Mouse (Mus musculus): Measurements from ENCODE around the gene Spib.

Gene Spib

GRCm38 (mm10) chr7:44548497-44549087 lies 16.7 kb upstream of the Spib start, which contains the start of gene Pold1:
Pold1 (minus strand) TSS chr7:44548849.
- peak; percentile 100 for DNase-seq (ENCODE audit: low spot score)

- DNase-seq (ENCODE audit: low spot score), result peak; percentile 14
Measured at GRCm38 (mm10) chr7:44547725-44548124, 15.9 kb upstream of the Spib start.

GRCm38 (mm10) chr7:44547041-44547440 lies 15.2 kb upstream of the Spib start:
- DNase-seq (ENCODE audit: low spot score), result no peak

GRCm38 (mm10) chr7:44546274-44546673 lies 14.4 kb upstream of the Spib start:
- no peak for DNase-seq (ENCODE audit: low spot score)

GRCm38 (mm10) chr7:44543071-44543470 lies 11.2 kb upstream of the Spib start:
- DNase-seq (ENCODE audit: low spot score), result no peak

GRCm38 (mm10) chr7:44542555-44542954 lies 10.7 kb upstream of the Spib start:
- no peak for DNase-seq (ENCODE audit: low spot score)

GRCm38 (mm10) chr7:44538756-44539624 lies 7.1 kb upstream of the Spib start:
- no peak for DNase-seq (ENCODE audit: low spot score)

- no peak for DNase-seq (ENCODE audit: low spot score)
Measured at GRCm38 (mm10) chr7:44537496-44537895, 5.6 kb upstream of the Spib start.

- DNase-seq (ENCODE audit: low spot score), result no peak
Measured at GRCm38 (mm10) chr7:44537009-44537408, 5.1 kb upstream of the Spib start.

GRCm38 (mm10) chr7:44536590-44536968 lies 4.7 kb upstream of the Spib start:
- DNase-seq (ENCODE audit: low spot score), result no peak

GRCm38 (mm10) chr7:44535657-44536589 lies 4.1 kb upstream of the Spib start:
- DNase-seq (ENCODE audit: low spot score), result no peak

GRCm38 (mm10) chr7:44534656-44535441 lies 3.0 kb upstream of the Spib start:
- DNase-seq (ENCODE audit: low spot score), result no peak

GRCm38 (mm10) chr7:44534242-44534641 lies 2.4 kb upstream of the Spib start:
- no peak for DNase-seq (ENCODE audit: low spot score)

- peak; percentile 18 for DNase-seq (ENCODE audit: low spot score)
Measured at GRCm38 (mm10) chr7:44533746-44534045, 1.8 kb upstream of the Spib start.

- DNase-seq (ENCODE audit: low spot score), result no peak
Measured at GRCm38 (mm10) chr7:44532918-44533745, 1.3 kb upstream of the Spib start.

- DNase-seq (ENCODE audit: low spot score), result no peak
Measured at GRCm38 (mm10) chr7:44531207-44531606, 664 bp downstream of the Spib start.

- DNase-seq (ENCODE audit: low spot score), result no peak
Measured at GRCm38 (mm10) chr7:44530507-44530906, 1.4 kb downstream of the Spib start.

GRCm38 (mm10) chr7:44529518-44529917 lies 2.4 kb downstream of the Spib start:
- no peak for DNase-seq (ENCODE audit: low spot score)

GRCm38 (mm10) chr7:44527483-44528398 lies 4.1 kb downstream of the Spib start:
- peak; percentile 74 for DNase-seq (ENCODE audit: low spot score)
